Mouse (Mus musculus) cerebellum, postnatal 36 days (tissue): ENCODE data around the gene Malrd1.
"Not testable (repeated sequence)": the region's sequence is repeated elsewhere in the genome, so short reads cannot be mapped to it uniquely, and the experiment has no call there.

Source experiments
- DNase-seq, 2 experiments: peaks; one replicate each; pipeline ENCODE4 v3.0.0; 2021 to 2022; ENCODE audit warnings: mixed read lengths in 2 of 2

Malrd1 gene

DNA sequence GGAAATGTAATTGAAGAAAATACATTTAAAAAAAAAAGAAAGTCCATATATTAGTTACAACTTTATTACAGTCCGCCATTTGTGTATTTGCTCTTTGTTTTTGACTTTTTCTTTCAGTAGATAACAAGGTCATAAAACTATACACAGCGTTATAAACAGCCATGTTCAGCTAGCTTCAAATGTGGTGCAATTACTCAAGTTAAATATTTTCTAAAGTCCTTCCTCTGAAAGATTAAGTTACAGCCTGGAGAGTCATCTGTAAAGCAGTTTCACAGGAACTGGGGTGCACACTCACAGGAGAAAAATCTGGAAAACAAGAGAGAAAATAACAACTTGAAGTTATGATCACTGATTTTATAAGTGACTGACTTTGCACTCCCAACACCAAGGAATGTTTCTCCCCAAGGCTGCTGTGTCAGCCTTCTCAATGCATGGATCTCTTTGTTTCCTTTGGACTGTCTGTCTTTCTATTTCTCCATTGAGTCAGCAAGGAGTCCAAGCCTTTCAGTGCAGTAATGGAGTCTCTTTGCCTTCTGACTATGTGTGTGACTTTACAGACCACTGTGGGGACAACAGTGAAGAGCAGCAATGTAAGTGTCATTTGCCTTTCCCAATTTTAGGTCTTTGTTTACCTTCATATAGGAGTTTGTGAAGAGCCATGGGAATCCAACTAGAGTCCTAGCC is at the start of gene Malrd1:
Malrd1 (plus strand) TSS at position 239 of the 684 bp plus-strand sequence.
- DNase-seq = no peak

GRCm38 (mm10) chr2:15538643-15539042 is 12.4 kb downstream of the Malrd1 start:
- no peak for DNase-seq

DNA sequence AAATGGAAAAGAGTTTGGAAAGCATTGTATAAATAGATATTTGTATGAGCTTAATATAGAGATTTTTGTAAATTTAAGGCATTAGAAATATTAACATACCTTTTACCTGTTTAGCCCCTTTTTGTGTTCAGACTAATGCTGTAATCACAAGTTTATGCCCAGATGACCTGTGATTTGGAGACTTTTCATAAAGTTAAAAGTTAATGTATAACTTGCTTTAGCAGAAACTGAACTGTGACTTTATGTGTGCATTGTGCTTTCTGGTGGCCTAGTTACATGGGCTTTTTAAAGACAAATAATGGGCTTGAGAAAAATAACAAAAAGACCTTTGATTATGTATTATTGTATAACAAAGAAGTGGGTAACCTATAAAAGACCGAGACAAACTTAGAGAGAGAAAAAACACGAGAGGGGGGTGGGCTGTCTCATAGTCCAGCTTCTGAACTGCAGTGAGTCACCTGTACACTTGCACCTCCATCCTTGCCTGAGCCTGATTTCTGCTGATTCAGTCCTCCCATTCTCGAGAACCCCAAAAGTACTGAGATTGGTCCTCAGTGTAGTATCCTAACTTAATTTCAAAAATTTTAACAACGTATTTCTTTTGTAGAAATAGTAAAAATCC is 87.2 kb downstream of the Malrd1 start:
- no peak for DNase-seq

DNA sequence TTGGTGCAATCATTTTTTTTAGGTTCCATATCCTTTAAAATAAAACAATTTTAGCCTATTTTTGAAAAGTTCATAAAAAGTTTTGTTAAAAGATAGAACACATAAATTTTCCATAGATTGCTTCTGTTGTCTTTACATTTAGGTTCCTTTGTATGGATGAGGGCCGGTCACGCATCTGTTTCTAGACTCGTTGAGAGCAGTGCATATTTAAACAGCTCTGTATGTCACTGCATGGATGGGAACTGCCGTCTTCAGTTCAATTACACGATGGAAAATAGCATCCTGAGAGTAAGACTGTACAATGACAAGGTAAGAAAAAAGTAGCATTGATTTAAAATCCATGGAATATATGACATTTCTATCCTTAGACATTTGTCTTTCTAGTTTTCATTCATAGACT is 87.7 kb downstream of the Malrd1 start:
- DNase-seq = no peak

- no peak for DNase-seq
Observed at GRCm38 (mm10) chr2:15635761-15636160, 109.5 kb downstream of the Malrd1 start.

DNA sequence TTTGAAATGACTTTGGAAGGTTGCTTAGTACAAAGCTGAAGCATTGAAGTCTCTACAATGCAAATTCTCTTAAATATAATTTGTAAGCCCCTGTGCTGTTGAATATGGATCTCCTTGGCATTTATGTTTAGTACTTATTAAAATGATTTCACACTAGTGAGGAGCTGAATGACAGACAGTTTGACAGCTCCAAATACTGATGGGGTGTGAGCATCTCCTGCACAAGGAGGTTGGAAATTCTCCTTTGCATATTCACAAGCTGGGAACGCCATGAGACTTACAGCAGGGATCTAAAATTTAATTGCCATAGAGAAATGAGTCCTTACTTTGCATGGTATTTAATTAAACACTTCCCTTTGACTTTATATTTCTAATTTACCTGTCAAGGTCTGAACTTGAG is 117.6 kb downstream of the Malrd1 start:
- no peak for DNase-seq

DNA sequence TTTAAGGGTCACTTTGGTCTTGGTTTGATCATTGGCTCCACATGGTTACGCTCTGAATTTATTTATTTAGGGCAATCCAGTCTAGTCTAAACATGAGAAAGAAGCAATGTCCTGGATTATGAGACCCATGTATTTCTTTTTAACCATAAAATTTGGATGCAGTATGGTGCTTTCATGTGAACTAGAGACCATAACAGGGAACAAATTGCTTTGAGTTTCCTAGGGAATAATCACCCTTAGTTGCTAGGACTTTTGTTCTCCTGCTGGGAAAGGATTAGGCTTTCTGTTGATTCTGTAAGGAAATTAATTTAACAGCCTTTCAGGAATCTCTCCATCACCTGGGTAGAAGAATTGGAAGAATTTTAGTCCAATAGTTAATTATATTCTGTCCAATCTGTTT is 130.1 kb downstream of the Malrd1 start:
- DNase-seq = no peak

DNA sequence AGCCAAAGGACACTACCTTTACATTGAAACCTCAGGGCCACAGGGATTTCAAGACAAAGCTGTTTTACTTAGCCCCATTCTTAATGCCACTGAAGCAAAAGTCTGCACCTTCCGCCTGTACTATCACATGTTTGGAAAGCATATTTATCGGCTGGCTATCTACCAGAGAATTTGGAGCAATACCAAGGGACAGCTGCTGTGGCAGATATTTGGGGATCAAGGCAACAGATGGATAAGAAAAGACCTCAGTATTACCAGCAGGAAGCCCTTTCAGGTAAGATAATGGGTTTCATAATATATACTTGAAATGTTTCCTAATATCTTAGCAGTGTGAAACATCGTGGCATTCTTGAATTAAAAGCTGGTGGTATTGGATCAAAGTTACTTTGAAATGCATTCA is 176.7 kb downstream of the Malrd1 start:
- DNase-seq = no peak

DNA sequence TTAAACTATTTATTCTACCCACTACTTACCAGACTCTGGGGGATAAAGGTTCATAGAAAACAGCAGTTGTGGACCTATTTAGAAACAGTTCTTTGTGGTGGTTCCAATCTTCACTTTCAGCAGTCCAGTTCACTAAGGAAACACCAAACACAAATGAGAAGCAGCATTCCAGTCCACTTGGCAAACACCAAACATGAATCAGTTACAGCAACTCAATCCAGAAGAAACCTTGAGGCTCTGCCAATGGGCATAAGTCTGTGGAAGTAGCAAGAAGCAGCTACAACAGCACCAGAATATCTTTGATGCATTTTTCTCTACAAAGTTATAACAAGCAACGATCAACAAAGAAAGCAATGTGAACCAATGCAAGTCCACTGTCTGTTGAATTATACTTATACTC is 214.7 kb downstream of the Malrd1 start:
- DNase-seq = no peak

DNA sequence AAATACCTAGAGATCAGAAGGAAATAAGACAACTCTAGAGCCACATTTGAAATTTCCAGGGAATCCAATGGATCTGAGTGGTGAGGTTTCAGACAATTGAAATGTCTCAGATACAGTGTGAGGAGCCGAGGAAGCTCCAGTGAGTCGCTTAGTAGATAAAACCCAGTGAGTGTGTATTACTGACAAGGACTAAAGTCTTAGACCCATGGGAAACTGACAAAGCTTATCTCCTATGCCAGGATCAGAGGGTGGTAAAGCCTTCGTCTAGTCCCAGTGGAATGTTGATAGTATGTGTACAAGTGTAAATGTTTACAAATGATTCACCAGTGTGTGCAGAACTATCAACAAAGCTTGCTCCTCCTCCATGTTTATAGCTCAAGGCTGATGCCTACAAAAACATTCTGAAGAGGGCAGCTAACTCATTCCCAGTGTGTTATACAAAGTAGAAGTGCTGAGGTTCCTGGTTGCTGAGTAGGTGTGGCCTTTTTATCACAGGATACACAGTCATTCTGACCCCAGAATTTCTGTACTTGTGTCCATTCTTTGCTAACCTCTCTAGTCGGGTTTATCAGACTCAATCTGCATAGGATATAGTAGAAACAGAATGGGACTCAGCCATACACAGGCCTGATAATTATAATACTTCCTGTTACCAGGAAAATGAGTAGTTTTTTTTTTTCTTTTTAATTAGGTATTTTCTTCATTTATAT is 218.9 kb downstream of the Malrd1 start:
- no peak for DNase-seq

- no peak for DNase-seq
Observed at GRCm38 (mm10) chr2:15784818-15785217, 258.5 kb downstream of the Malrd1 start.

- DNase-seq = no peak
Observed at GRCm38 (mm10) chr2:15815724-15816123, 289.4 kb downstream of the Malrd1 start.

DNA sequence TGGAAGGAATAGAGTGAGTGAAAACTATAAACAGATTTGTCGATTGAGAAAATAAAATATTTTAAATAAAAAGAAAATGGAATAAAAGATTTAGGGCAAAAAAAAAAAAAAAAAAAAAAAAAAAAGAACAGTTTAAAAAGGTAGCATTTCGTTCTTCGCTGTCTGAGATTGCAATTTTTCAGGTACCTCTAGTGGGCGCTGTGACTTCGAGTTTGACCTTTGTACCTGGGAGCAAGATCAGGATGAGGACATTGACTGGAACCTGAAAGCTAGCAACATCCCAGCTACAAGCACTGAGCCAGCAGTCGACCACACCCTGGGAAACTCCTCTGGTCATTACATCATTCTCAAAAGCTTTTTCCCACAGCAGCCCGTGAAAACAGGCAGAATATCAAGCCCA is 343.1 kb downstream of the Malrd1 start:
- DNase-seq = no peak

GRCm38 (mm10) chr2:15893418-15894120 is 367.3 kb downstream of the Malrd1 start:
- DNase-seq = no peak

DNA sequence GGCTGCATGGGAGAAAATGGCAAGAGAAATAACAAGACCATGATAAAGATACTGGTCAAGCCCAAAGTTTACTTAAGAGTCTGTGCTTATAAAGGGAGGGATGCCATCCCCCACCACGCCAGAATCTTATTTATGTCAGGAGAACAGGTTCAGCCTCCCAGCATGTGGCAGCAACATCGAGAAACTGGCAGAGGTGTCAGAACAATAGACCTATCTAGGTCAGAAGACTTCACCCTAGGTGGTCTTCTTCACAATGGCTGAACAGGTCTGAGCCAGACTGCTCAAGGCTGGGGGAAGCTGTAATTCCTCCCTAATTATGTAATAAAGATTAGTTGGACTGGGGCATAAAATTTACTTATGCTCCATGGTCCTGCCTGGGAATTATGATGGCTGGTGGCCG is 399.2 kb downstream of the Malrd1 start:
- no peak for DNase-seq

DNA sequence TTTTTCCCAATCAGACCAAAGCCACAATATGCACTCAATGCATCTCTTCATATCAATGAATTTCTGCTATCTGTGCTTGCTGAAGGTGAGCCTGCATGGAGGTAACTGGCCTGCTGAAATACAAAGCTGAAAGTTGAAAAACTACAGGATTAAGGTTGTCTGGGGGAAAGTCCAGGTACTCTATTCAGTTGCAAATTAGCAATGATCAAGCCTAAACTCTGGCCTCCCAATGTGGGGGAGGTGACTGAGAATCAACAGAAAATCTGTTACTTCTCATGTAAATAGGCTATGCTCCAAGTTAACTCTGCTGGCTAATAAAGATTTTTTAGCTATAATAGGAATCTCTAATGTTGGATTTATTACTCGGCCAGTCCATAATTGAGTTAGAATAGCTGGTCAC is 399.8 kb downstream of the Malrd1 start:
- no peak for DNase-seq

DNA sequence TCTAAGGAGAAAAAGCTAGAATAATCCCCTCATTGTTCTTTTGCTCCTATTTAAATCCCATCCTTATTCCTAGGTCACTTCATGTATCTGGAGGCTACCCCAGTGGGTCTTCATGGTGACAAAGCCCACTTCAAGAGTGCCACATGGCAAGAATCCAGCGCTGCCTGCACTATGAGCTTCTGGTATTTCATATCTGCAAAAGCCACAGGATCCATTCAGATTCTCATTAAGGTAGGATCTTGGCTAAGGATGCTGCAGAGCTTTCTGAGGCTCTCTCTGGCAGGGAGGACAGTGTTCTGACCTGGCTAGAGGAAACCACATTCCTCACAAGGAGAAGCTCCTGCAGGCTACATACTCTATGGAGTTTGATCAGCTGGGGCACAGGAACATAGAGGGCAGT is 405.2 kb downstream of the Malrd1 start:
- DNase-seq = no peak

DNA sequence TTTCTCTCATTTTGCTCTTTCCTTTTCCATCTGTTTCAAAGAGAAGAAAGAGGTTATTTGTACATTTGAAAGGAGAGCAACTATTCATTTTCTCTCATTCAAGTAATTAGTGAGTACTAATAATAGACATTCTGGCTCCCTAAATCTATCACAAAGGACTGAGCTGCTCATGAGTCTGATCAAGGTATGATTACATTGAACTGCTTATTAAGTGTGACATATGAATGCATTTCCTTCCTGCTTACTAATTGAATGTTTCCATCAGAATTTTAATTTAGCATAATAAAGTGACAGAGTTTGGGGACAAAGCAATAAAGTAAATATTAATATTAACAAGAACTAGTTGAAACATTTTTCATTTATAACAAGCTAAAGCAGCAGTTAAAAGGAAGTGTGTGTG is 405.6 kb downstream of the Malrd1 start:
- DNase-seq = no peak

DNA sequence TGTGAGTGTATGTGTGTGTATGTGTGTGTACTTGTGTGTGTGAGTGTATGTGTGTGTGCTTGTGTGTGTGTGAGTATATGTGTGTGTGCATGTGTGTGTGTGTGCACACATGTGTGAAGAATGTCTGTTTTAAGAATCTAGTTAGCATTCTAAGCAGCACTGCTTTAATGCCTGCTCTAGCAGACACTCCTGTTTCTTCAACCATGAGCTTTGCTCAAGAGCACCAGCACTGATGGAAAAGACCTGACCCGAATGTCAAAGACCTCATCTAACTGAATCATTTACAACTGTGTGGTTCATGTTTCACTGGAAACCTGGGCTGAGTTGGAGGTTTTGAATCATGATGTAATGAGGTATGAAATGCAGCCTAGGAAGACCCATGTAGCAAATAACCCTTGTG is 406.1 kb downstream of the Malrd1 start:
- DNase-seq = no peak

DNA sequence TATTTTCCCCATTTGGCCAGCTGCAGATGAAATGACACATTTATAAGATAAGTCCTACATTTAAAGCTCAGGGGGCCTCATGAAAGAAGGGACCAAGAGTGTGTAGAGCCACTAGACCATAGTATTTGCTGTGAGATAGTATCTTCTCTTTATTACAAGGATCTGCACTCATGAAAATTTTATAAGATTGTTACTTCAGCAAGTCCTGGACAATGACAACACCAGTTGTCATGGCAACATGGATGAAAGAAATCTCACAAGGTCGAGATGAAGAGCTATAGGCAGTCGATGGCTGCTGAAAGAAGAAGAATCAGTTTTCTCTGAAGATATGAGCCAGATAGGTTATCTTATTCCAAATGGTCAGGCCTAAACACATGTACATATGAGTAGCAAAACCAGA is 476.6 kb downstream of the Malrd1 start:
- DNase-seq = no peak

- not testable (repeated sequence) for DNase-seq
Observed at GRCm38 (mm10) chr2:16017046-16017445, 490.8 kb downstream of the Malrd1 start.

GRCm38 (mm10) chr2:16017719-16018118 is 491.4 kb downstream of the Malrd1 start:
- DNase-seq = not testable (repeated sequence)

DNA sequence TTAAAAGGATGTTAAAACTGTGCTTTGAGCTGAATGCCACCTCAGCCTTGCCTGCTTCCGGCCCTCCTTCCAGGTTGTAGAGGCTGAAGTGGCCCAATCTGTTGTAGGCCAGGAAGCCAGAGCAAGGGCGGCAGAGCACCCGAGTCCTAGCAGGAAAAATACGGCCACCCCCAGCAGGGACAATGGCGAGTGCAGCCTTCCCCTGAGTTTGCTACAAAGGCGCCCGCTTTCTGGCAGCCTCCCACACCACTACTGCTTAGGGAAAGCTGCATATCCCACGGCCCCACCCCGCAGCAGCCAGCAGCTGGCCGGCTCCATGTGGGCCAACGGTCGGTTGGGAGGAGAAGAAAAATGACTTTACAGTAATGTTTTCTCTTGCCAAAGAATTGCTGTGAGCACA is 503.5 kb downstream of the Malrd1 start:
- DNase-seq = no peak

GRCm38 (mm10) chr2:16031559-16031958 is 505.3 kb downstream of the Malrd1 start:
- no peak for DNase-seq
